Mouse (Mus musculus) megakaryocyte, embryonic 14.5 days (primary cell): ENCODE results near the gene Gm3594.
"Not testable (repeated sequence)": the region's sequence is repeated elsewhere in the genome, so short reads cannot be mapped to it uniquely, and the experiment has no call there.

Experiments used
- FLI1 ChIP-seq: IDR thresholded peaks from 2 replicates; pipeline ENCODE4 v1.6.1; 2012; ENCODE audit warnings: low read length, inconsistent platforms, mixed read lengths
- GATA1 ChIP-seq: IDR thresholded peaks from 3 replicates; pipeline ENCODE4 v1.6.1; 2012; ENCODE audit warnings: mixed read lengths, low read length, inconsistent platforms, borderline replicate concordance

GRCm38 (mm10) chr14:6444511-6444910 lies at the start of gene Gm3594:
- TF ChIP-seq GATA1, FLI1: not testable (repeated sequence)
